Mouse (Mus musculus): ENCODE measurements around the gene Gm5662.
"Not testable (repeated sequence)": the region's sequence is repeated elsewhere in the genome, so short reads cannot be mapped to it uniquely, and the experiment has no call there.

Gene Gm5662

DNA sequence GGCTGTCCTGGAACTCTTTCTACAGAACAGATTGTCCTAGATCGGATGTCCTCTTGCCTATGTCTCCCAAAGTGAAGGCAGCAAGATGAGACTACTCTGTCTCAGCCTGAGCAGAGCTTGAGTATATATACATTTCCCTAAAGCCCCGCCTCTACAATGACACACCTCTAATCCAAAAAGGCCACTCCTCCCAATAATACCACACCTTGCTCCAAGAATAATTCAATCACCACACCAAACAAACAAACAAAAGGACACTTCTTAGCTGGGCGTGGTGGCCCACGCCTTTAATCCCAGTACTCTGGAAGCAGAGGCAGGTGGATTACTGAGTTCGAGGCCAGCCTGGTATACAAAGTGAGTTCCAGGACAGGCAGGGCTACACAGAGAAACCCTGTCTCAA is at the start of gene Gm5662:
Gm5662 (minus strand) TSS at position 101 of the 400 bp plus-strand sequence.
- not testable (repeated sequence) for DNase-seq

- DNase-seq: not testable (repeated sequence)
Observed at GRCm38 (mm10) chr12:88323926-88324325, 49.6 kb upstream of the Gm5662 start, which contains the start of gene Gm5039. Gene Gm5039, minus strand, starts transcription at chr12:88324026.

DNA sequence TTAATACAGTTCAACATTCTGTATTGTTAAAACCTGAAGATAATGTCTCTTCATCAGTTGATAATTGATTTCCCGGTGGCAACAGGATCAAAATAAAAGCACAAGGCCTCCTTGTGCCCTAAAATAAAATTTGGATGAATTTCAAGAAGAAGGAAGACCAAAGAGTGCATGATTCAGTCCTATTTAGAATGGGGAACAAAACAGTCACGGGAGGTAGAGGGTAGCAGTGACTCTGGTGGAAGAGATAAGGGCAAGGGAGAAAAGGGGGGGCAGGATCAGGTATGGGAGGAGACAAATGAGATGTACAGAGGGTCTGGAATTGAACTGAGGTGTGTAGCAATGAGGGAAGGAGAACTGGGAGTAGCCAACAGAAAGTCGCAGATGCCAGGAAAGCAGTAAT is 40.3 kb upstream of the Gm5662 start:
- no peak for DNase-seq

DNA sequence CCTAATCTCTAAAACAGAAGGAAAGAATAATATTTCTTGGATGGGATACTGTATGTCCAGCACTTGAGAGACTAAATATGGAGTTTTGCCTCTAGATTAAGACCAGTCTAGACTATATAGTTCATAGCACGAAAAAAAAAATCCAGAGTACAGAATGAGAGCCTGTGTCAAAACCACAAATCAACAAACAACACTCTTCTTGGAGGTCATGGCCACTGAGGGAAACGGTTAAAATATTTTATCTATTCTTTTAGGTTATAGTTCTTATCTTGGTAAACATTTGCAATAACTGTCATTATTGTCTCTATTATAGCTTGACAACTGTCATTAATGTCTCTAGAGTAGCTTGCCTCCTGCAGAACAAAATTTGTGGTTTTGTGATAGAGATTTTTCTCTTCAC is 22.9 kb upstream of the Gm5662 start:
- DNase-seq: not testable (repeated sequence)

- not testable (repeated sequence) for DNase-seq
Observed at GRCm38 (mm10) chr12:88293082-88293481, 18.8 kb upstream of the Gm5662 start.

- DNase-seq: not testable (repeated sequence)
Observed at GRCm38 (mm10) chr12:88285224-88285623, 10.9 kb upstream of the Gm5662 start.

DNA sequence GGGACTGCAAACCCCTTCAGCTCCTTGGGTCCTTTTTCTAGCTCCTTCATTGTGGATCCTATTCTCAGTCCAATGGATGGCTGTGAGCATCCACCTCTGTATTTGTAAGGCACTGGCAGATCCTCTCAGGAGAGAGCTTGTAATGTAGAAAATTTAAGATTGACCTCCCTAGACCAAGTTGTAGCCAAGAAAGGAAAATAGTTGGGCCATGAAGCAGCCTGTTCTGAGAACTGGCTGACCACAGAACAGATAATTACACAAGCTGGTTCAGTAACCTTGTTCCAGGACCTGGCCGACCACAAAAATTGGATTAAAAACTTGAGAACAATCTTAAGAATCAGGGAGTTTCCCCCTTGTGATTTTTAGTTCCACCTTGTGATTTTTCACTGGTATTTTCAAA is 17.1 kb downstream of the Gm5662 start:
- DNase-seq: no peak

- DNase-seq: not testable (repeated sequence)
Observed at GRCm38 (mm10) chr12:88255917-88256316, 18.4 kb downstream of the Gm5662 start.

GRCm38 (mm10) chr12:88250000-88250399 is 24.3 kb downstream of the Gm5662 start, which contains the start of gene Gm8332:
Gene Gm8332, minus strand, starts transcription at chr12:88250100.
- DNase-seq: not testable (repeated sequence)

DNA sequence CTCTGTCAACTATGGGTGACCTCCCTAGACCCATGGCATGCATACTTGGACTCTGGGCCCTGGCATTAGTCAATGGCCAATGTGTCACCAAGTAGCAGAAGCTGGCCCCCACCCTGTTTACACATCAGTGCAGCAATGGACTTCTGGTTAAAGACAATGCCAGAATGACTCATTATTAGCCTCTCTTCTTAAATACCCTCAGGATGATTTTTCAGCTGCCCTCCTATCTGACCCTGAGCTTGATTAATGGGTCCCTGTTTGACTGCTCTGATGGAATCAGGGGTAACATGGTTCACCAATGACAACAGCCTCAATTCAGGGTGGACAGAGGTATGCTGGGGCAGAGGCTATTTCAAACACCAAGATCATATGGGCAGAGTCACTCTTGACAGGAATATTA is 28.5 kb downstream of the Gm5662 start:
- not testable (repeated sequence) for DNase-seq

DNA sequence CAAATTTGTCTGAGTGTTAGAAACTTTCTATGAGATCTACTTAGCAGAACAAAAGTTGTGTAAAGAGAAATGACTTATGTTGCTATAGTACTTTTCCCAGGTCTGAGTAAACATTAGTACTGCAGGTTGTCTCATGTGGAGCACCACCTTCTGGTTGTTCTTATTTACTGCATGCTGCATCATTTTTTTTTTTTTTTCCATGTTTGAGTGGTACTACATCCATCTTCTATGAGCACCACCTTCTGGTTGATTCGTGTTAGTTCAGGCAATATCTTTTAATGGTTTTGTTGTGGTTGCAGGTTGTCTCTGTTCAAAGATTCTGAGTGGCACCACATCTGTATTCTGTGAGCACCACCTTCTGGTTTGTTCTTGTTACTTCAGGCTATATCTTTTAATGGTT is 31.4 kb downstream of the Gm5662 start:
- not testable (repeated sequence) for DNase-seq
